Mouse (Mus musculus): ENCODE measurements at regions not wholly inside any gene's neighbourhood (a gene's known extent, or its start where the extent isn't known, plus 50 kb on each side); places are given as distances from the start of the nearest gene placed in this dataset.

GRCm38 (mm10) chr13:115673729-115674128 is 572.0 kb upstream of the Itga1 start:
- DNase-seq (ENCODE audit: low read depth, low spot score) = peak; percentile 25

- no peak for DNase-seq (ENCODE audit: low read depth, low spot score)
Measured at GRCm38 (mm10) chr13:115671685-115672084, 569.9 kb upstream of the Itga1 start.

- no peak for DNase-seq (ENCODE audit: low read depth, low spot score)
Measured at GRCm38 (mm10) chr13:115669516-115669915, 567.8 kb upstream of the Itga1 start.

DNA sequence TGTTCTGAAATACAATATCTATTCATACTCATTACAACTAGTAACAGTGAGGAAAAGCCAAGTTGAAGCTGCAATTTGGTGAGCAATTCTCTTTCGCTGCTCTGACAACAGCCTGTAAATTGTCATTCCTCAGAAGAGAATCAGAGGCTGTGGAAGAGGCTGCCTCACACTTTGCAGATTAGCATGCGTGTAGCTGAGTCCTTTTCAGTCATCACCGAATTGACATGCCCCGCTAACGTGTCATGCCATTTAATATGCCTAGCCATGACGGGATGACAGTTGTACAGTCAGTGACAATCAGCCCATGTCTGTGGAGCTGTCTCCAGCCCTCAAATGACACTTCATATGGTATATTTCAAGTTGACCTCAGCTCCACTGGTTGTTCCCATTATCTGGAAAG is 553.4 kb upstream of the Itga1 start:
- DNase-seq (ENCODE audit: low read depth, low spot score) = no peak

DNA sequence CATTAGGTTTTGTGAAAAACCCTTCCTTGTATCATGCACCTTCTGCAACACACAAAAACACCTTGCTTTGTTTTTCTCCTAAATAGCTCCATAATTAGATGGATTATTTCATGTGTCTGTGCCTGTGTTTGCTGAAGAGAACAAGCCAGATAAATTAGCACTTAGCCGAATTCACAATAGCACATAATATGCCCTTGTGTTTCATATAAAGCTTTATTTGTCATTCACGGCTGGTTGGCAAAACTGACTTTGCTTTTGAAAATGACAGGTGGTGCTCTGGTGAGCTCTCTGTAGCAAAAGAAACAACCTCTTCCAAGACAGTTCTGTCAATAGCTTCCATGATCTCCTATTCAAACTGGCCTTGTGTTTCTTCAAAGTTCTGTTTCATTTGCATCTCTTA is 551.2 kb upstream of the Itga1 start:
- no peak for DNase-seq (ENCODE audit: low read depth, low spot score)

GRCm38 (mm10) chr13:115652352-115652751 is 550.6 kb upstream of the Itga1 start:
- DNase-seq (ENCODE audit: low read depth, low spot score) = no peak

DNA sequence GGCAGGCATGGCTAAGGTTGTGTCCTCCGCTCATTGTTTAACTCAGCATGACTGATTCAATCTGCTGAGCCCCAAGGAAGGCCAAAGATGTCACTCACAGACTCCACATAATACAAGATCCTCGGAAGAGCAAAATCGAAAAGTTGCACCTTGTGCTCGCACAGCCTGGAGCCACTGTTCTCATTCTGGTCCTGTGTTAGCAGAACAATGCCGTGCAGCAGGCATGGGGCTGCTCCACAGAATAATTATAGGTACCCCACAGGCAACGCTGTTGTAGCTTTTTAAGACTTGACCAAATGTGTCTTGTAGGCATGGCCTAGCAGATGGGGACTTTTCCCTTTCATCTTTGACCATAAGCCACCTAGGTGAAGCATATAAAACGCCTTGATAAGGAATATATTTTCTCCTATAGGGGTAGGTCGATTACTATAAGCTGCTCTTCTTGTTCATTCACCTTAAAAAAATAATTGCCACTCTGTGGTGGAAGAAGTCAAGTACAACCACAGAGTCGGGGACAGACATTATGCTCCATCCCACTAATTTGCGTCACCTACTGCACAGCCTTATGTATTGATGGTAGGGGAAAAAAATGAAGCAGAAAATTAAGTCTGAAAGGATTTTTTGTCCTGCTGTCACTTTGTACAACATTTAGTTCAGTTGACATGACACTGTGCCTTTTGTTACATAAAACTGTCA is 529.8 kb upstream of the Itga1 start:
- DNase-seq (ENCODE audit: low read depth, low spot score) = no peak

GRCm38 (mm10) chr13:115630603-115631002 is 528.8 kb upstream of the Itga1 start:
- DNase-seq (ENCODE audit: low read depth, low spot score) = no peak

DNA sequence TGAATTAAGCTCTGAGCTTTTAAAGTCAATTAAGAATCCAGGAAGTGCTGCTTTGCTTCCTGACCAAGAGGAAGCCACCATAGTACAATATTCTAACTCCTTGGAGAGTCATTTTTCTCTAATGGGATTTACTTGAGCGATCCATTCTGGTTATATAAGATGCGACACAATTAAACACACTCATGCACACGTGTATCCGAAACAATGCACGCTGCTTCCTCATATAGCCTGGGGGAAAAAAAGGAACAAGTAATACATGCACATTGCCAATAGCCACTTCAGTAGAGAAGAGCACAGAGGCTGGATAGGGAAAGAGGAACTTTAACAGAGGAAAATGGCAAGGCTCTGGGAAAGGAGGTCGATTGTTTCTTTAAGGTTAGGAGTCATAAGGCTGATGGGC is 511.4 kb upstream of the Itga1 start:
- peak; percentile 21 for DNase-seq (ENCODE audit: low read depth, low spot score)

DNA sequence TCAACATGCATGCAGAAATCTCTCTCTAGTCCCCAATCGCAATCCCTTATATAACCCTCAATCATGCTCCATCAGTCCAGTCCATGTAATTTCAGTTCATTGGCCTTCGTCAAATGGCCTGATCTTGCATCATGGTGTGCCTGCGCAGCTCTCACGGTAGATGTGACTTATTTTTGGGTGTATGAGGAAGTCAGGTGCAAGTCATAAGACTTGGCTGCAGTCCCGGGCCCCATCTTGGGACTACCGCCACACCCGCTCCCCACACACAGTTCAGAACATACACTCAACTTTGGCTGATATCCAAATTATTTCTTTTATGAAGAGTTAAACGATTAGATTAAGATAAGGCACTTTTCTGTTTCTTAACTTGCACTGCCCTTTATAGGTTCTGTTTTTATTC is 504.7 kb upstream of the Itga1 start:
- DNase-seq (ENCODE audit: low read depth, low spot score) = no peak

DNA sequence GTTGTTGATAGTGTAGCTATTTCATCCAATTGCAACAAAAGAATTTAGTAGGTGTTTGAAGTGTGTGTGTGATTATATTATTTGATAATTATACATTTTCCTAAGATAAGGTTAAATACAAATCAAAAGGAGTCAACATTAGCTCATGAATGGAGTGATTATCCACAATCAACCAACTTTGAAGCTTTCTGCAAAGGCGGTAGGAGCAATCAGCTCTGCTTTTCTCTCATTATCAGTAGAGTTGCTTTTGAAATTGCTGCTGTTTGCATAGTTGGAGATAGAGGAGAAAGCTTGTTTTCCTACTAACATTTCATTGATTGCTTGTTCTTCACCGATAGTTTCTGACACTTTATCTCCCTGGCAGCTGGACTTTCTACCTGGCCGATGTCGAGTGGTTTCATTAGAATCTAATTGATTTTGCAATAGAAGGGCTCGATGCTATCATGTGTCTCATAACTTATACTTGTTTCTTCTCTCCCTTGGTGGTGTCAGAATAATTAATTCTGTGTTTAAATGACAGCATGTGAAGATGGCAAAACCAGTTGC is 493.4 kb upstream of the Itga1 start:
- no peak for DNase-seq (ENCODE audit: low read depth, low spot score)

GRCm38 (mm10) chr13:115575967-115576366 is 474.2 kb upstream of the Itga1 start:
- DNase-seq (ENCODE audit: low read depth, low spot score) = no peak

DNA sequence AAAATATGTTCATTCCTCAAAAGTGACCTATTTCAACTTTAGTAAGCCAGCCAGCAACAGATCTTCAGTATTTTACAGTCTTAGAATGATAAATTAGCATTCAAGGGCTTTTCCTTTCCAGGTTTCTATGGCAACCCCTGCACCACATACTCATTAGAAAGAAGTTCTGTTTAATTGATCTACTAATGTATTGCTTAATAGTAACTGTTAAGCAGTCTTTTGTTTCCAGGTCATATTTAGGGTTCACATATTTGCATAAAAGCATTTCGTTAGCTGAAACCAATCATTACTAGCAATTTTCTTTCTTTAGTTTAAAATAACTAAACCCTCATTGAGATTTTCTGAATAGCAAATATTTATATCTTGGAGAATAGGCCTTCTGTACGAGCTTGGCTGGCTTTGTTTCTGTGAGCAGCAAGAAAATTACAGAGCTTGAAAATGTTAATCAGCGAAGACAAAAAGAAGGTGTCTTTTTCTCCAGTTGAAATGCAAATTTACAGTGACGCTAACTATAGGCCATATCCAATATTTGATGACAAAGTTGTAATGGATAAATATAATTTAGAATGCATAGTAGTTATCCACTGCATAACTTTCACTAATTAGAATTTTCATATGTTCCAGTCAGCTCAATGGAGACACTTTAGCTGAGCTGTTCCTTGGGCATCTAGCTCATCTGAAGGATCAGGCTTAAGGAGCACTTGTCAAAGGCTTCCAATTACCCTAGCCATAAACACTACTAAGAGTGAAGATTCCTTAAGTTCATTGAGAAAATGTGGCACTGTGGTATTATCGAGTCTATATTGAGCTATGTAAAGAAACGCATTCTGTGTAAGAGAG is 473.5 kb upstream of the Itga1 start:
- DNase-seq (ENCODE audit: low read depth, low spot score) = no peak

DNA sequence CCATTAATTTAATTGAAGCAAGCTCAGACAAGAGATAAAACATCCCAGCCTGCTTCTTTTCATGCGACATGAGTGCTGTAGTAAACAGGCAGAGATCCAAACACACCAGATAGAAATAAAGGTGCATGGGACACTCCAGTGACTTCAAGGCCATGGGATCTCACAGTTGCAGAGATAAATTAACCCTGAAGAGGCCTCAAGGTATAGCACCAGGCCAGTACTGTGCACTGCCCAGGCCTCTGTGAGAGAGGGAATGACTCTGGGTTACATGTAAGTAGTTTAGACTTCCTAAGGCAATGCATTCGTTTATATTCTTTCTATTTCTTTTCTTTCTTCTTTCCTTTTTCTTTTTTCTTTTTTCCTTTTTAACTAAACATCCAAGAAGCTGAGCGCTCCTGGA is 439.4 kb upstream of the Itga1 start:
- DNase-seq (ENCODE audit: low read depth, low spot score) = no peak

DNA sequence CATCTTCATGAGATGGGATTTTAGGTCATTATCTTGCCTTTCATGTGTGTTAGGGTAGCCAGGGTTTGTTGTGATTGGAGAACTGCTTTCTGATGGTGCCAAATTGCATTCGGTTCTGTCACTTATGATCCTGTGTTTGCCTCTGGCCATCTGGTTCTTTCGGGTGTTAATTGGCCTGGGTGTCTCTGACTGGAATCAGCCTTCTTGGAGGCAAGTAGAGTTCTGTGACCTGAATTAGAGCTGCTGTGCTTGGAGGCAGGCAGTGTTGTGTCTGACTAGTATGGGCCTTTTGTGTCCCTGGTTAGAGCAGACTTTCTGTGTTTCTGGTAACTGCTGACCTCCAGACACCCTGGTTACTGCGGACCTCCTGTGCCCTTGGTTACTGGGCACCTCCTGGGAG is 434.1 kb upstream of the Itga1 start:
- DNase-seq (ENCODE audit: low read depth, low spot score) = no peak

GRCm38 (mm10) chr13:115513914-115514313 is 412.1 kb upstream of the Itga1 start:
- no peak for DNase-seq (ENCODE audit: low read depth, low spot score)

DNA sequence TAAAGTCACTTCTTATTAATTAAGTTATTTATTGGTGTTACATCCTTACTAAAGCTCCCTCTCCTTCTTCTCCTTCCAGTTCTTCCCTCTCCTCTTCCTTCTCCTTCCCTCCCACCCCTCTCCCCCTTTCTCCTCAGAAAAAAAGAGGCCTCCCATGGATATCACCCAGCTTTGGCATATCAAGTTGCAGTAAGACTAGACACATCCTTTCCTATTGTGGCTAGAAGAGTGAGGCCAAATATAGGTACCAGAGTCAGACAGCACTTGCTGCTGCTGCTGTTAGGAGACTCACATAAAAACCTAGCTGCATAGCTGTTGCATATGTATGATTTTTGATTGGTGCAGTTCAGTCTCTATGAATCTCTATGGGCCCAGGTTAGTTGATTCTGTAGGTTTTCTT is 410.4 kb upstream of the Itga1 start:
- no peak for DNase-seq (ENCODE audit: low read depth, low spot score)

DNA sequence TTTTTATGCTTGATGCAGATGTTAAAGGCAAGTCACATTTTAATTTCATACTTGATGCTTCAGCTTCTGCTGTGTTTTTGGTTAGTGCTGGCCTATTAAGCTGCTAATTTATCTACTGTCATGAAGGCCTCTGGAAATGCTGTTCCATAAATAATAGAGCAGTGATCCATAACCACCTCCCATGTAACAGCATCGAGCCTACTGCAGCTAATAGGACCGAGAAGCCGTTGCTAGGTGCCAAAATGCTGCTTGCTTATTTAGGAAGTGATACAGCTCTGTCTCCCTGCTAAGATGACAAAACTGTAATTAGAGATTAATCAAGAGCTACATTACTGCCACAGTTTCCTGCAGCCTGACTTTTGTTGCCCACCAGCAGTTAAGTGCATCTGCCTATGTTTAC is 406.9 kb upstream of the Itga1 start:
- DNase-seq (ENCODE audit: low read depth, low spot score) = no peak

GRCm38 (mm10) chr13:115494399-115494798 is 392.6 kb upstream of the Itga1 start:
- DNase-seq (ENCODE audit: low read depth, low spot score) = no peak

GRCm38 (mm10) chr13:115475861-115476260 is 374.1 kb upstream of the Itga1 start:
- peak; percentile 14 for DNase-seq (ENCODE audit: low read depth, low spot score)

DNA sequence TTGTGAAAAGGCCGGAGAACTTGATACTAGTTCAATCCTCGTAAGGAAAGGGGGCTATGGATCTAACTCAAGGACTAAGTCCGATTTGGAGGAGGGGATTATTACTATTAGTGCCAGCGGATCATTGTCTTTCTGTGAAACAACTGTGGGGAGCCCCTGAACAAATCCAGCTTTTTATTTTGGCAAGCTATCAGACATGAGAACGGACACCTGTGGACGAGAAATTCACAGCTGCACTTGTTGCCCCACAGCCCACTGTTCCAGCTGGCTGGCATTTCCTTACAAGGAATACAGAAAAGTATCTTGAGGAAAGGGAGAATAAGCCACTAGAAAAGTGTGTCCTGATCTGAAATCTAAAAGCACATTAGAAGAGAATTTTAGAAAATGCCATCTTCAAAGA is 363.9 kb upstream of the Itga1 start:
- no peak for DNase-seq (ENCODE audit: low read depth, low spot score)

DNA sequence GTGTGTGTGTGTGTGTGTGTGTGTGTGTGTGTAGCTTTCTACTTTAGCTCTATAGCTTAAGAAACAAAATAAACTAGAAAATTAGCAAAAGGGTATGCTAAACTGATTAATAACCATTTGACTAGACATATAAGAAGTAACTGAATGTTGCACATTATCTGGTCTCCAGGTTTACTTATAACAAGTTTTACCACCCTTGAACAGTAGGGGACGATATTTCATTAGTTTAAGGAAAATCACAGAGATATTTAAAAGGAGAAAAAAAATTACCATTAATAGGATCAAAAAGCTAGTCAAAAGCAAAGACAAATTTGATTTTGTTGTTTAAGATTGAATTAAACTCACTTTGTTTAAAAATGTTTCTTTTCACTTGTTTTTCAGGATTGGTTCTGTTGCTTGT is 349.5 kb upstream of the Itga1 start:
- no peak for DNase-seq (ENCODE audit: low read depth, low spot score)

Data from forelimb bud, embryonic 11.5 days (tissue).